Mouse (Mus musculus): Measurements from ENCODE around the gene Olfr504.

DNA sequence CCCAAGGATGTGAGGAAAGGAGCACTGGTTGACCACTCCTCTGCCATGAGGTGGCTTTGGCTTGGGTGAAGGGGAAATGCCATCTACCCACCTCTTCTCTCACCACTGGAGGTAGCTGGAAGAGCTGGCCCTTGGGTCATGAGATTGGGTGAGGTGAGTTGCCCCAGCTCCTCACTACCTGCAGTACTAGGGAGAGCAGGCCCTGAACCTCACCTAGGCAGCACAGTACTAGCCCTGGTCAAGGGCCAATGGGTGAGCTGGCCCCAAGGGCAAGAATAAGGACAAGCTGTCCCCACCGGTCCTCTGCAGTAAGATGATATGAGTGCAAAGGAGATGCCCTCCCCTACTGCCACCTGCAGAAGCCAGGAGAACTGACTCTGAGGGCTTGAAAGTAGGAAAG lies 24.2 kb upstream of the Olfr504 start:
- TF ChIP-seq CTCF (IDR thresholded peaks at IDR 0.05), result no peak
- TF ChIP-seq POLR2A (IDR thresholded peaks at IDR 0.05; ENCODE audit: insufficient read depth, low read depth, low read length), result no peak

All from heart, adult 2 months (tissue).